Mouse (Mus musculus): ENCODE results near the gene Tcl1b3.

The Tcl1b3 gene

GRCm38 (mm10) chr12:105234362-105234761, 43.5 kb downstream of the Tcl1b3 start:
- DNase-seq (ENCODE audit: low spot score in 2 of 2) = no peak

- no peak for DNase-seq (ENCODE audit: low spot score in 2 of 2)
Measured at GRCm38 (mm10) chr12:105235091-105235490, 44.2 kb downstream of the Tcl1b3 start.

- DNase-seq (ENCODE audit: low spot score in 2 of 2) = no peak
Measured at GRCm38 (mm10) chr12:105239060-105239459, 48.2 kb downstream of the Tcl1b3 start.
